Mouse (Mus musculus): Measurements from ENCODE around the gene Ikzf2. TPM values are rescaled to one million over a fixed set of nuclear protein-coding genes. Genes with fewer than 3 reads are reported as not detected.

Ikzf2 gene
- total and polyA plus RNA-seq, 2 experiments from 2014 or later, result 1.3 to 6.0 TPM

- no peak overlapping the region for H3K27ac ChIP-seq (ENCODE audit: low read depth, low read length)
- H3K9ac ChIP-seq (replicated peaks; ENCODE audit: low read length, poor library complexity, severe bottlenecking), result no peak overlapping the region
- no peaks in the 10 kb centered on the region for H3K36me3 ChIP-seq (ENCODE audit: insufficient read depth, low read length)
- H3K4me1 ChIP-seq (ENCODE audit: insufficient read depth, low read length), result no peaks in the 10 kb centered on the region
- H3K27me3 ChIP-seq (ENCODE audit: insufficient read depth, low read length), result no peaks in the 10 kb centered on the region
- DNase-seq (ENCODE audit: low spot score) (no peak), ATAC-seq (ENCODE audit: low FRiP score) (no peak)
- TF ChIP-seq CTCF (IDR thresholded peaks at IDR 0.05), result no peak
- H3K4me3 ChIP-seq (ENCODE audit: low read depth, low read length), result no peak overlapping the region
- no peaks in the 10 kb centered on the region for H3K9me3 ChIP-seq (ENCODE audit: low read length)
- 97% methylated on average over 6 of the region's 6 CpGs for WGBS
- H3K4me2 ChIP-seq (ENCODE audit: low read depth, low read length, poor library complexity, severe bottlenecking), result no peak overlapping the region
Observed at GRCm38 (mm10) chr1:69543774-69544597, 143.1 kb downstream of the Ikzf2 start.

DNA sequence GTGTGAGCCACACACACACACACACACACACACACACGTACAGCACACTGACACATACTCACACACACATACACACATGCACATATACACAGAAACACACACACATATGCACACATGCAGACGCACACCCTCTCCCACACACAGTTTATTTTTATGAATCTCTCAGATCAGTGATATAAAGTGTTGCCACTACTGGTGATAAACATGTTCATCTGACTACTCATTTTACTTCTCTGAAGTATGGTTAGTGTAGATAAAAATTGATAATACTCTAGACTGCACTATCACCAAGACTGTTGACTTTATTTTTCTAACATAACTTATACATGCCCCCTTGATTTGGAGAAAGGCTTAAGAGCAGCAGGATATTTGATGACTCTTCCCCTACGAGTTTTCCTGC, 144.5 kb downstream of the Ikzf2 start:
- no peaks in the 10 kb centered on the region for H3K4me1 ChIP-seq (ENCODE audit: insufficient read depth, low read length)
- H3K36me3 ChIP-seq (ENCODE audit: insufficient read depth, low read length), result no peaks in the 10 kb centered on the region
- no peak overlapping the region for H3K4me3 ChIP-seq (ENCODE audit: low read depth, low read length)
- TF ChIP-seq CTCF (IDR thresholded peaks at IDR 0.05), result no peak
- no peak for DNase-seq (ENCODE audit: low spot score)
- H3K4me2 ChIP-seq (ENCODE audit: low read depth, low read length, poor library complexity, severe bottlenecking), result no peak overlapping the region
- H3K9me3 ChIP-seq (ENCODE audit: low read length), result no peaks in the 10 kb centered on the region
- WGBS, result 89% methylated on average over 3 of the region's 3 CpGs
- no peak overlapping the region for H3K27ac ChIP-seq (ENCODE audit: low read depth, low read length)
- no peaks in the 10 kb centered on the region for H3K27me3 ChIP-seq (ENCODE audit: insufficient read depth, low read length)
- ATAC-seq (ENCODE audit: low FRiP score), result no peak
- no peak overlapping the region for H3K9ac ChIP-seq (replicated peaks; ENCODE audit: low read length, poor library complexity, severe bottlenecking)

DNA sequence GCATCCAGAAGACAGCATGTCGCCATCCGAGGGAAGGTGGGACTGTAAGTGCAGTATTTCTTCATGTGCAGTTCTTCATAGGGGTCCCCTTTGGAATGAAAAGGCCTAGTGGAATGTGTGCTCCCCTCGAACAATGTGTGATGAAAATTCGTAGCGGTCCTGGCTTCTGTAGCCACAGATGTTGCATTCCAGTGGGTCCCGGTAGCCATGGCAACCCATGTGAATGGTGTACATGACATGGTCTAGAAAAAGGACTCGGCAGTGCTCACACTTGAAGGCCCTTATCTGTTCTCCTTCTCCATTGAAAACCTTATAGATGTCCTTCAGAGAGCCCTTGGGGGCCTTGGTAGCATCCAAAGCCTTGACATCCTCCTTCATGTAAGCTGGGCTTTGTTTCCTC, 148.4 kb downstream of the Ikzf2 start:
- Histone ChIP-seq H3K27ac (ENCODE audit: low read depth, low read length) (no peak overlapping the region), H3K4me1 (ENCODE audit: insufficient read depth, low read length) (no peaks in the 10 kb centered on the region), H3K4me2 (ENCODE audit: low read depth, low read length, poor library complexity, severe bottlenecking) (no peak overlapping the region), H3K4me3 (ENCODE audit: low read depth, low read length) (no peak overlapping the region), H3K27me3 (ENCODE audit: insufficient read depth, low read length) (no peaks in the 10 kb centered on the region), H3K9me3 (ENCODE audit: low read length) (no peaks in the 10 kb centered on the region), H3K36me3 (ENCODE audit: insufficient read depth, low read length) (no peaks in the 10 kb centered on the region), H3K9ac (replicated peaks; ENCODE audit: low read length, poor library complexity, severe bottlenecking) (no peak overlapping the region)
- DNase-seq (ENCODE audit: low spot score), result peak; percentile 10
- TF ChIP-seq CTCF (IDR thresholded peaks at IDR 0.05), result no peak
- ATAC-seq (ENCODE audit: low FRiP score), result no peak
- WGBS, result 35% methylated on average over 7 of the region's 7 CpGs

DNA sequence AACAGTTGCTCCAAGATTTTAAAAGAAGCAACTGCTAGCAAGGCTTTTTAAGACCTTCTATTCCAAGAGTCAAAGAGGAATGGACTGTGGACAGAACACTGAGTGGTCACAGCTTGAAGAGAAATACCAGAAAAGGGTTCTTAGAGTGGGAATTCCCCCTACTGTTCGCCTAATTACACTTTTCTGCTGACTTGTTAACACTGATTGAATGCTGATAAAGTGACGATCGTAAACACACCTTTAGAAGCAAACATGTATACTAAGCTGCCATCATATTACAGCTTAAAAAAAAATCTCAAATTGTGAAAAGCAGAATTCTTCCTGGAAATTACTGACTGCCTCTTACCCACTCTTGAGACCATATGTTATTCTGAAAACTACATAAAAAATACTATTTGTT, 149.4 kb downstream of the Ikzf2 start:
- H3K4me1 ChIP-seq (ENCODE audit: insufficient read depth, low read length), result no peaks in the 10 kb centered on the region
- H3K27ac ChIP-seq (ENCODE audit: low read depth, low read length), result no peak overlapping the region
- no peaks in the 10 kb centered on the region for H3K36me3 ChIP-seq (ENCODE audit: insufficient read depth, low read length)
- DNase-seq (ENCODE audit: low spot score) (no peak), ATAC-seq (ENCODE audit: low FRiP score) (no peak)
- no peak overlapping the region for H3K4me2 ChIP-seq (ENCODE audit: low read depth, low read length, poor library complexity, severe bottlenecking)
- no peak for TF ChIP-seq CTCF (IDR thresholded peaks at IDR 0.05)
- H3K27me3 ChIP-seq (ENCODE audit: insufficient read depth, low read length), result no peaks in the 10 kb centered on the region
- H3K9me3 ChIP-seq (ENCODE audit: low read length), result no peaks in the 10 kb centered on the region
- WGBS, result 75% methylated on average over 3 of the region's 3 CpGs
- H3K9ac ChIP-seq (replicated peaks; ENCODE audit: low read length, poor library complexity, severe bottlenecking), result no peak overlapping the region
- no peak overlapping the region for H3K4me3 ChIP-seq (ENCODE audit: low read depth, low read length)

DNA sequence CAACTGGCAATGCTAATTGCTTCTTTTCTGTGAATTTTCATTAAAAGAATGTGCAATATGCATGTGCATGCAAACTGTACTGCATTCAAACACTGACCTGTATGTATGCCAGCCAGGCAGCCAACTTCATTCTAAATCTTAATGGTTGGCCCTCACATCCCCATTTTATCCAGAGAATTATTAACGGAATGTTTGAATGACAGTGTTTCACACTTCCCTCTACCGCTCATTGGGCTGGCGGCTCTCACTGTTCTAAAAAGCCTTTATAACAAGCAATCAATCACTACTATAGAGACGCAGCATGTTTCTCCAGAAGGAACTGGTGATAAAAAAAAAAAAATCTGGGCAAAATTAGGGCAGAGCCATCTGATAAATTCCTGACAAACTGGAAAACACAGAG, 151.5 kb downstream of the Ikzf2 start:
- no peaks in the 10 kb centered on the region for H3K9me3 ChIP-seq (ENCODE audit: low read length)
- H3K4me1 ChIP-seq (ENCODE audit: insufficient read depth, low read length), result no peaks in the 10 kb centered on the region
- H3K9ac ChIP-seq (replicated peaks; ENCODE audit: low read length, poor library complexity, severe bottlenecking), result no peak overlapping the region
- no peak overlapping the region for H3K4me3 ChIP-seq (ENCODE audit: low read depth, low read length)
- H3K4me2 ChIP-seq (ENCODE audit: low read depth, low read length, poor library complexity, severe bottlenecking), result no peak overlapping the region
- no peak overlapping the region for H3K27ac ChIP-seq (ENCODE audit: low read depth, low read length)
- 69% methylated on average over 4 of the region's 4 CpGs for WGBS
- no peak for ATAC-seq (ENCODE audit: low FRiP score)
- no peaks in the 10 kb centered on the region for H3K36me3 ChIP-seq (ENCODE audit: insufficient read depth, low read length)
- no peak for TF ChIP-seq CTCF (IDR thresholded peaks at IDR 0.05)
- no peaks in the 10 kb centered on the region for H3K27me3 ChIP-seq (ENCODE audit: insufficient read depth, low read length)
- peak; percentile 8 for DNase-seq (ENCODE audit: low spot score)

DNA sequence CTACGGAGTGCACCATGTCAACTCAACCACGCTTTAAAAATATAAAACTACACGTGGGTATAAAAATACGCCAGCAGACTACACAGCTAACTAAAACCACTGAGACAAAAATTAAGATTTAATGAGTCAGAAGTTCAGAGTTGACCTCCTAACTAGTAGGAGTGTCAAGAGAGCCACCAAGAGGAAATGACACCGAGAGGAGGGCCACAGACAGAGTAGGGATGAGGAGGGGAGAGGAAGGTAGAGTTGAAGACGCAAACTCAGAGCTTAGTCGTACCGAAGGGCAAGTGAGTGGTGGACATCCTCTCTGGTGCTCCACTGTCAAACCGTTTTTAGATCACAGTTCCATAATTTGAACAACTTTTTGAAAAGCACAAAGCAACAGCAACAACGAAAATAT, 154.0 kb downstream of the Ikzf2 start:
- H3K4me1 ChIP-seq (ENCODE audit: insufficient read depth, low read length), result no peaks in the 10 kb centered on the region
- H3K27me3 ChIP-seq (ENCODE audit: insufficient read depth, low read length), result no peaks in the 10 kb centered on the region
- TF ChIP-seq CTCF (IDR thresholded peaks at IDR 0.05), result no peak
- H3K36me3 ChIP-seq (ENCODE audit: insufficient read depth, low read length), result no peaks in the 10 kb centered on the region
- ATAC-seq (ENCODE audit: low FRiP score) (no peak), DNase-seq (ENCODE audit: low spot score) (no peak)
- no peak overlapping the region for H3K9ac ChIP-seq (replicated peaks; ENCODE audit: low read length, poor library complexity, severe bottlenecking)
- no peak overlapping the region for H3K4me3 ChIP-seq (ENCODE audit: low read depth, low read length)
- H3K4me2 ChIP-seq (ENCODE audit: low read depth, low read length, poor library complexity, severe bottlenecking), result no peak overlapping the region
- WGBS, result 95% methylated on average over 10 of the region's 10 CpGs
- no peak overlapping the region for H3K27ac ChIP-seq (ENCODE audit: low read depth, low read length)
- no peaks in the 10 kb centered on the region for H3K9me3 ChIP-seq (ENCODE audit: low read length)

All from midbrain, postnatal 0 days (tissue).